Mouse (Mus musculus): ENCODE measurements around the gene Gipc2.
"Not testable (repeated sequence)": the region's sequence is repeated elsewhere in the genome, so short reads cannot be mapped to it uniquely, and the experiment has no call there.

Gipc2 gene

DNA sequence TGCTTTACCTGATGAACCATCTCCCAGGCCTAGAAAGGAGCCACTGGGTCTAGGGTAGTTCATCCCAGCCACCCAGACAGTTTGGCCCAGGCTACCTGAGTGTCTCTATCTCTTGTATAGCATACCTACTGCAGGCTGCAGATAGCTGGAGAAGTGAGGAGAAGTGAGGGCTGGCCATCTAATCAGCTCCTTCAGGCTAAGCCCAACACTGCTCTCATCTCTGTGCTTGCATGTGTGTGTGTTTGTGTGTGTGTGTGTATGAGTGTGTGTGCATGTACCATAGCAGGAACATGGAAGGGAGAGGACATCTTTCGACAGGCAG is 13.6 kb downstream of the Gipc2 start:
- no peak for DNase-seq

DNA sequence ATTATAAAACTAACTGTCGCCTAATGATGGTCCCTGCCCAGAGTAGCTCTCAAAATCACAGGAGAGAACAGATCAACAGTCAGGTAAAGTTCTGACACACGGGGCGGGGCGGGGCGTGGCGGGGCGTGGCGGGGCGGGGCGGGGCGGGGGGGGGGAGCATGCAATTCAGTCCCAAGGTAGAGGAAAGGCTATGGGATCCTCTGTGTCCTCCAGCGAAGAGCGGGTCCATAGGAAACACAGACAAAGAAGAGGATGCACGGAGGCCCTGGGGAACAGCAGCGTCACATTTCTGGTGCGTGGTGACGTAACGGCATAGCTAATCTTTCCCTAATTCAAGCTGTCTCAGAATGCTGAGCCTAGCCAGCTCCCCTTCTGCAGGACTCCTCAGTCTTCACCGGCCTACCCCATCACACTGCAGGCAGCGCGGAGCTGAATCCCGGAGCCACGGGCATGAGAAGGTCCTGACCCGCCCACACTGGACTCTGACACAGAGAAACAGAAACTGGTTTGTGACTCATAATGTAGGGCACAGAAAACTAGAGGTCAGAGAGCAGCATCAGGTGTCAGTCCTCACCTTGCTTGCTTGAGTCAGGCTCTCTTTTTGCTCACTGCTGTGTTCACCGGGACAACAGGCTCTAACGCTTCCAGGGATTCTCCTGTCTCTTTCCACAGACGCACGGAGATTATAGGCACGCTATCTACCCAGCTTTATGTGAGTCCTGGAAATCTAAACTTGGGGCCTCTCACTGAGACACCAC is 14.1 kb downstream of the Gipc2 start:
- DNase-seq: no peak

DNA sequence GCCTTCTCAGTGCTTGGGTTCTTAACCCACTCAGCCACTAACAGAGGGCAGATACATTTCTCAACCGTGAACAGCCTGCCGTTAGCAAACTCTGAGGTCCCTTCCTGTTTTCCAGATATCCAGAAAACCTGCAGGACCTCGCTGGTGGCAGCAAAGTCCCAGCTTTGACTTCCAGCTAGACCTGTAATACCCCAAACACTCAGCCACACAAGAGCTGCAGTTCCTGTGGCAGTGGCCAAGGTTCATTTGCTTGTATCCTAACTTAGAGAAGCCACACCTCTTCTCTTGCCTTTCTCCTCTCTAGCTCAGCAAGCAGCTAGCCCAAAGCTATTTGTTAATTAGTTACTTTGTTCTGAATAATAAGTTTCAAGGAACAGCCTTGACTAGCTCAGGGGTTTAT is 16.2 kb downstream of the Gipc2 start:
- DNase-seq: no peak

DNA sequence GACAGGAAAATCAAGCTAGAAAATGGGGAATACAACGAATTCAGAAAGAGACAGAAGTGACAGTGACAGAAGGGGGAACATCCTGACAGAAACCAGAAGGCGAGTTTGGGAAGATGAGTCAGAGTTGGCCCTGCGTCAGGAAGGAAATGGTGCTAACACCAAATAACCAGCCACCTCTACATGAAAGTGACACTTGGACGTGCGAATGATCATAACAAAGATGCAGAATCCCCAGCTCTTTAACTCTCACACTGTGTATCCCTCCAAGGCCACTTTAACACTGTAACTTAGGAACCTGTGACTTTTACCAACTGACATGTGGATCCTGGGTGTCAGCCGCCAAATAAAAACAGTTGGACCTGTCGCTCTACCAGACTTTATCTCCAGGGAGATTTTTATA is 16.6 kb downstream of the Gipc2 start:
- DNase-seq: no peak

DNA sequence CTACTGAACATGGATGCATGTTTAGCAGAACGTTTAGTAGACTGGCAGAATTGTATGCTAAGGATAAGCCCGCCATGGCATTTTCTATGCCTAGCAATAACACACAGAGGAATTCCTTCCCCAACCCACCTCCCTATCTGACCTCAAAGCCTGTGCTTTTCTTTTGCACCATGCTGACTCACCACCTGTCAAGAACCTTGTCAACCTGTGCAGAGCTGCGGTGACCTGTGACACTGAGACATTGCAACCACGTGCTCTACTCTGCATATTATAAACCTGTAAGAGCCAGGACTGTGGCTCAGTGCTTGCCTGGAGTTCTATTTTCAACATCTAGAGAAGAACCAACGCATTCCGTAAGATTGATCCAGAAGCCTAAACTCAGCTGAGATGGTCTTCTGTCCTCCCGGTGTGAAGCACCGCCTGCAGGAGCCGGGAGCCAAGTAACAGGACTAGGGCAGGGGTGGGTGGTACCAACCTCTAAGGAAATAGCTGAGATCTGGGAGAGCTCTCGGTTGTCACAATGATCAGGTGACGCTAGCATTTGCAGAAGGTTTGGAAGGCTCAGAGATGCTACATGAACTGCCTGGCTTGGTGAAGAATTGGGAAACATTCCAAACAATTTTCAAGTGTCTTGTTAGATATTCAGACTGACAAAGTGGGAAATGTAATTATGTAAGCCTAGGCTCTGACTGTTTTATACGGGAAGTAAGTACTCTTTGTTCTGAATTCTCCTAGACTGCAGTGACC is 18.8 kb downstream of the Gipc2 start:
- DNase-seq: peak; percentile 24

DNA sequence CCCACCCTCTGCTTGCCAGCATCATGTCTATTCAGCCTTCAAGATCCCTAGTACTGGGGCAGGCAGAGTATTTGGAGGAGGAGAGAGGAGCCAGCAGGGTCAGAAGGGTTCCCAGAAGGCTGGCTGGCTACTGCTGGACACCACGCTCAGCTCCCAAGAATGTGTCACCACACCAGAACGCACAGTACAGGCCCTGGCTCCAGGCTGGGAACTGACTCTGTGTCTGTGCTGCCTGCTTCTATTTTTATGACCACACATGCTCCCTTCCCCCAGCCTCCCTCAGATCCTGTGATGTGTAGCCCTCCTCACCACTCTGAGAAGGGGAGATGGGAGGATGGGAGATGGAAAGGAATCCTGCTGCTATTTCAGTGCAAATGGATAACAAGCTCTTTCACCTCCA is 20.8 kb downstream of the Gipc2 start:
- peak; percentile 27 for DNase-seq

DNA sequence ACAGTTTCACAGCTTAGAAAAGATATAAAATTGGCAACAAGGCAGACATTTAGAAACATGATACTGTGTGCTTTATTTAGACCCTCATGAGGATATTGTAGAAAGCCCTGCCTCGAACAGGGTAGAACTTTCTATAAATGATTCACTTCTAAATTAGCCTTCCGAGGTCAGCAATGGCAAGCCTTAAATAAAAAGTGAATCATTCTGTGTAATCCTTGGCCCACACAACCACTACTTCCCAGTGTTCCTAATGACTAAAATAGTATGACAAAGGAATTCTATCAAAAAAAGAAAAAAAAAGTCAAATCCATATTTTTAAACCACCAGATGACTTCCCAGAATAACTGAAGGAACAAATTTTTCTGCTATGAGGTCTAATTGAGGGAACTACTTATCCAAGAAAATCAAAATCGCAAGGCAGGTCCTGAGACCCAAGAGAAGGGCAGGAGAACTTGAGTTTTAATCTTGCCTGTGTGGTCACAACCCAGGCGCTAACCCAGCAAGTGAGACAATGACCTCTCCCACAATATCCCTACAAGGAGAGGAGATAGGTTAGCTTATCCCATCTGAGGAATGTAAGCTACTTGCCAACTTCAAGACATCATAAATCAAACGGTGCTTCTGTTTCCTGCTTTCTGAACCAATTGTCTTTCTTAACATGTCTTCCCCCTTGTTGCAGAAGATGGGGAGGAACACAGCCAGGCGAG is 22.9 kb downstream of the Gipc2 start:
- DNase-seq: no peak

DNA sequence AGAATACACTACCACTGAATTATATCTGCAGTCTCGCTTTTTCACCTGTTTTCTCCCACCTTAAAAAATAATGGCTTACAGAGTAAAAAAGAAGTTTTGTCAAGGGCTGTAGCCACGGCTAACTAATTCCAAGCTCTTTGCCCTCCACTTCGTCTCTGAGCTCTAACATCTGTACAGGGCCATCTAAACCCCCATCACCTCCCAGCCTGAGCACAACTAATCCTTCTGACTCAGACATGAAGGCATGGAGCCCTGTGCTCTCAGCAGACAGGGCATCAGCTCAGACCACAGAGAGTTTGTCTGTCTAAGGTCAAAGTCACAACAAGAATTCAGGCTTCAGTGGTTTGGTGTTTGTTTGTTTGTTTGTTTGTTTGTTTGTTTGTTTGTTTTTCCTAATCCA is 23.9 kb downstream of the Gipc2 start:
- no peak for DNase-seq

DNA sequence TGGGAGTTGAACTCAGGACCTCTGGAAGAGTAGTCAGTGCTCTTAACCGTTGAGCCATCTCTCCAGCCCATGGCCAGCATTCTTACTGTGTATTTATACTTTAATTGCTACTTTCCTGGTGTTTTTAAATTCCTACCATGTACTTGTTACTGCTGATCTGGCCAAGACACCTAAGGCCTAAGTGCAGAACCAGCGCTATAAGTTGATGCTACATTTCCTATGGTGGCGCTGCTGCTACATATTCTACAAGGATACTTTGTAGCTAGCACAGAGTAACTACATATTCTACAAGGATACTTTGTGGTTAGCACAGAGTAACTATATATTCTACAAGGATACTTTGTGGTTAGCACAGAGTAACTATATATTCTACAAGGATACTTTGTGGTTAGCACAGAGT is 26.7 kb downstream of the Gipc2 start:
- not testable (repeated sequence) for DNase-seq

DNA sequence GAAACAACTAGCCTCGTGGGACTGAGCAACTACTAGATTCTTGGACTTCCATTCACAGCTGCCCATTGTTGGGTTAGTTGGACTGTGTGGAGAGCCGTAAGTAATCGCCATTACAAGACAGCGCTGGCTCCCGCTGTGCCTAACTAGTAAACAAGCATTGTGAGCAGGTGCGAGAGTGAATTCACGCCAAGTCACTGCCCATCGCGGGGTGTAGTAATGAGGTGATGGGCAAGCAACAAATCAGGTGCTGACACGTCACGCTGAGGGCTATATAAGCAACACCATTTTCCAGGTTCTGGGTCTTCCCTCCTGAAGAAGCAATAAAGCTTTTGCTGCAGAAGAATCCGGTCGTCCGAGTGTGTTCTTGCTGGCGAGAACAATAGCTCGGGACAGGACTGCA is 29.9 kb downstream of the Gipc2 start:
- not testable (repeated sequence) for DNase-seq

DNA sequence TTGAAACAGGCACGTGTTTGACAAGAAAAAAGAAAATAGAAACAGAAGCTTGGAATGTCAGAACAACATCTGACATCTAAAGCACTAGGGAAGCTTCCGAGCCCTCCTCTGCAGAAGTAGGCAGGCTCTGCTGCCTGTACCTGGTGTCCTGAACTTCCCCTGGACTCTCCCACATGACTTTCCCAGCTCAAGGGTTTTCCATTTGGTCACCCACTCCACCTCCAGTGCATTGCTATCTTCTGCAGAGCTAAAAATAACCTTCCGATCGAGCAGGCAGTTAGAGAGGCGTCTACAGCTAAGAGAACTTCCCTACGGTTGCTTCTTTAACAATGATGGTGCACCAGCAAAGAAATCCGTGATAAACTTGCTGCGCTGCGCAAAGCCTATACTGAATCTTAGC is 32.4 kb downstream of the Gipc2 start:
- DNase-seq: no peak

DNA sequence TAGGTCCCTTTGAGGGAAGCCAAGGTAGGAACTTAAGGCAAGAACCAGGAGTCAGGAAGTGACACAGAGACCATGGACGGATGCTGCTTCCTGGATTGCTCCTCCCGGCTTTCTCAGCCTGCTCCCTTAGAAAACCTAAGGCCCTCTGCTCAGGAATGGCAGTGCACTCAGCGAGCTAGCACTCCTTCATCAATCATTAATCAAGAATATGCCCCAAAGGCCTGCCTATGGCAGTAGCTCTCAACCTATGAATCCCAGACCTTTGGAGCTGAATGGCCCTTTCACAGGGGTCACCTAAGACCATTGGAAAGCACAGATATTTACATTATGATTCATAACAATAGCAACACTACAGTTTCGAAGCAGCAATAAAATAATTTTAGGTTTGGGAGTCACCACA is 35.1 kb downstream of the Gipc2 start:
- DNase-seq: no peak

DNA sequence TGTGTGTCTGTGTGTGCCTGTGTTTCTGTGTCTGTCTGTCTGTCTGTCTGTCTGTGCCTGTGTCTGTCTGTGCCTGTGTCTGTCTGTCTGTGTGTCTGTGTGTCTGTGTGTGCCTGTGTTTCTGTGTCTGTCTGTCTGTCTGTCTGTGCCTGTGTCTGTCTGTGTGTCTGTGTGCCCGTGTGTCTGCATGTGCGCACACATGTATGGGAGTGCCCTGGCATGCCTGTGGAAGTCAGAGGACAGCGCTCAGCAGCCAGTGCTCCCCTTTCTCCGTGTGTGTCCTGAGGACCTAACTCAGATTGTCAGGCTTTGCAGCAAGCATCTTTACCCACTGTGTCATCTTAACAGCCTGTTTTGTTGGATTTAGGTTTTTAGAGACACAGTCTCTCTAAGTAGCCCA is 36.6 kb downstream of the Gipc2 start:
- not testable (repeated sequence) for DNase-seq

DNA sequence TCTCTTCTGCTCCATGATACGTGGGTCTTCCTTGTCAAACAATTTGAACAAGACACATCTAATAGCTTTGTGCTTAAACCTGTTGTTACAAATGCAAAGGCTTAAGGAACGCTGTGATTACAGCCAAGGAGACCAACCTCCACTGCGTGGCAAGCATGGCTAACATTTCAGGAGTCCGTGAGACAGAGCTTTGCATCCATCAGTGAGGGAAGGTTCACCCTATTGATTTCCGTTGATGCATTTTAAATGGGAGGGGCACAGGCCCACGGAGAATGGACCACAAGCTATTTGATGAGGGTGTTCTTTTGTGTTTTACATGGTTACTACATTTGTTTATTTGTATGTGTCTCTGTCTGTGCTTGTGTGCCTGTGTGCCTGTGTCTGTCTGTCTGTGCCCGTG is 37.4 kb downstream of the Gipc2 start:
- DNase-seq: no peak

DNA sequence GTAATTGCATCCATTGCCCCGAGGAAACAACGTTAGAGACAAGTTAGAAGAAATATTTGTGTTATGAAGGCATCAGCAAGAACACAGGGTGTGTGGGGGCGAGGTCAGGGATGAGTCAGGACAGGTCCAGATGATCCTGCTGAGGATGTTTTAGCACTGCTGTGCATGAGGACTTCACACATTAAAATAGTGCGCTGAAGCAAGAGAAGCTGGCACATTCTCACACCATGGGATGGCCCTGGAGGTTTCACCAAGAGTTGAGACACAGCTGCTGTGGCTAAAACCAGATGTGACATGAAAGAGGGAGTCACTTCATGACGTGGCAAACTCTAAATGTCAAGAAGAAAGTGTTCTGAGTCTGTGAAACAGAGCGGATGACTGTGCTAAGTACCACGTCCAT is 38.9 kb downstream of the Gipc2 start:
- DNase-seq: no peak

DNA sequence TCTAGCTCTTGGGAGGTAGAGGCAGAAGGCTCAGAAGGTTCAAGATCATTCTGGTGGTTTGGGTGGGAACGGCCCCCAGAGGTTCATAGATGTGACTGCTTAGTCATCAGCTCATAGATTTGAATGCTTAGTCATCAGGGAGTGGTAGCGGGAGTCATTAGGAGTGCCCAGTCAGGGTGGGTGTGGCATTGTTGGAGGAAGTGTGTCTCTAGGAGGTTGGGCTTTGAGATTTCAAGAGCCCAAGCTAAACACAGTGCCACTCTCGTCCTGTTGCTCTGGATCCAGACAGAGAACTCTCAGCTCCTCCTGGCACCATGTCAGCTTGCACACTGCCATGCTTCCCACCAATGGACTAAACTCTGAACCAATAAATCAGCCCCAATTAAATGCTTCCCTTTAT is 43.3 kb downstream of the Gipc2 start:
- no peak for DNase-seq

DNA sequence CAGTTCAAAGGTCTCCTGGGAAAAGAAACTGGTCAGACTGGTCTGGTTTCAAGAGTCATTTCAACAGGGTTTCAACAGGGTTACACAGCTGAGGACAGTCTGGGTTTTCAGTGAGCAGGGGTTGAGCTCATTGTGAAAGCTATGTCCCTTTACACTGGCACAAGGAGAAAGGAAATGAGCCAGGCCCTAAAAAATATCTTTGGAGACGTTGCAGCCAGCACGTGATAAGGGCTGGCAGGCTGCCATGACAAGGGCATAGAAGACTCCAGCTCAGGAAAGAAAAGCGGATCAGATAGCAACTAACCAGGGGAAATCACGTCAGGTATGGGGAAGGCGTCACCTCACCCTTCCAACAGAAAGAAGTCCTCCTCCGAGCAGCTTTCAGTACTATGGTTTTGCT is 43.9 kb downstream of the Gipc2 start:
- DNase-seq: no peak

DNA sequence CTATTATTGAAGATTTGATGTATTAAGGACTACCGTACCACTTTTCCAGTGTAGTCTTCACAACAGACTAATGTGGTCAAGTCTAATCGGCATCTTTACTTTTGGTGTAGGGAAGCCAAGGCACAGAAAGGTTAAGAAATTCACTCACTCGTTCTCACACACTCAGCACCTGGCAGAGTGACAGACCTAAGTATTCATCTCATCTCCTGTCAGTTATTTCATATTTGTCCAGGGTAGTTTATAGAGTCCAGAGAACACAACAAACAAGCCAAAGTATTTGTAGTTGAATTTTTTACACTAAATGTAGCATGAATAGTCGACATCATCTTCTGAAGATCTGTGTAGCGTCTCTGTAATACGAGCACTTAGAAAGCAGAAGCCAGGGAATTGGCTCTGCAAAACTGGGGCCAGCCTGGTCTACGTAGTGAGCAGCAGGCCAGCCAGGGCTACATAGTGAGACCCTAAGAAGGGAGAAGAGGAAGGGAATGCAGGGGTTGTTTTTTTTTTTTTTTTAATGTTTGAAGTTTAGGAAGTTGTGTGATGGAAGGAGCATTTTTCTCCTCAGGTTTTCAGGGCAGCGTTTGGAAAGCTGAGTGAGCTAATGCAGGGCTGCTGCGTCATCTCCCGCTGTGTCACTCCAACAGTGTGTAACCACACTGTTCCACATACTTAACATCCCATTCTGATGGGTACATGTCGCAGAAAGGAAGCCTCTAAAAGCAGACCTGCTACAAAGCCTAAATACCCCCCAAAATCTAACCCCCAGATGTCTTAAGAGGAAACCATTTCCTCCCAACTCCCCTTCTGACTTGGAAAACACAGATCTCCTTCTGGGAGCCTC is 44.6 kb downstream of the Gipc2 start:
- no peak for DNase-seq

DNA sequence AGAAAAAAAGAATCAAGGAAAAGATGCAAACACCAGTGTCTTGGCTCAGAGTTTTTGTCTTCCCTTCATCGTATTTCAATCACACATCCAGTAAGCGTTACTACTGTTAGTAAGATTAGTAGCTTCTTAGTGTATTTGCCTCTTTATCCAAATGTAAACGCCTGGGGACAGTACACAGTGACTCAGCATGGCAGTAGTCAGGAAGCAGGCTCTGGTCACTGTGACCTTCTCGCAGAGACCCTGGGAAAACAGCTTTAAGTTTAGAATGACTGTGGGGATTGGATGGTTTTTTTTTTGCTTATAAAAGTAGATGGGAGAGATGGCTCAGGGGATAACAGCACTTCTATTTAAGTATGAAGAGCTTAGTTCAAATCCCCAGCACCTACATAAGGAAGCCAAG is 46.0 kb downstream of the Gipc2 start:
- DNase-seq: no peak

DNA sequence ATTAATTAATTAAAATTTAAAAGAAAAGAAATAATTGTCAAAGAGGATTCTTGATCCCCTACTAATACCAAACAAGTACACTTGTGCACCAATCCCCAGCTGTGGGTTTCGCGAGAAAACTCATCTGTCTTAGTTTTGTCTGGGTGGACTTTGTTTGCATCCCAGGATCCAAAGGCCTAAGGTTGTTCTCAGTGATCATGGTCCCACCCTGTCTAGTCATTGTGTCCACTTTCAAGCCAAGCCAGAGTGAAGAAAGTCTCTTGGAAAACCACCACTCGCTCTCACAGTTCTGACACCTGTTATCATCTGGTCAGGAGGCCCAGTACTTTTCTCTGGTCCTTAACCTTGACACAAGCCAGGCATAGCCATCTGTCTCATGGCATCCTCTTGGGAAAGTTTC is 48.1 kb downstream of the Gipc2 start:
- DNase-seq: no peak

DNA sequence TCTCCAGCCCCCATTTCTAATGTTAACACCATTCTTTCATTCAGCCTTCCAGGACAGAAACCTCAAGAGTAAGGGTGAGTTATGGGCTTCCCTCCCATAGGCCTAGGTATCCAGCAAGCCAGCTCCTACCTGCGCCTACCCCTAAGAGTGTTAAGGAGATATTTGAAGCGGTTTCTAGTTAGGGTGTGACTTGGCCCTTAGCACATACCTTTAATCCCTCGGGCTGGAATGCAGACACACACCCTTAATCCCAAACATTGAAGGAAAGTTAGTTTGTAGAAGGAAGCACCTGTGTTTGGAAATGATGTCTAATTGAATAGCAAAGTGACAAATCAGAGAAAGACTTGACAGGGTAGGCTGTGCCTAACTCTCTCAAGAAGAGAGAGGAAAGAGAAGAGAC is 49.9 kb downstream of the Gipc2 start:
- no peak for DNase-seq

DNA sequence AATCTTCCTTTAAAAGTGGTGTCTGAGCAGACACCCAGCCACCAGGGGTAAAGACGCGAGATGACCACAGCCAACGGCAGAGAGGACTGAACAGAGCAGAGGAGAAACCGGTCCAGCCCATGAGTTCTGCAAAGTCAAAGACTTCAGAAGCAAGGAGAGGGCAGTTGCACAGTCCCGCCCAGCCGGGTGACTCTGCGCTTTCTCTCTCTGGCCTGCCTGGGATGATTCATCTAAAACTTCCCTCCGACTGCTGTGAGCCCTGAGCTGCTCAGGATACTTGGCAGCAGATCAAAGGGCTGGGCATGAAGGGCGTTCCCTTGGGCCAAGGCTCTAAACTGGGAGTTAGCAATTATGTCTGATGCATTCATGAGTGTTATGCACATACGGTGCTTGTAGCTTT is 51.2 kb downstream of the Gipc2 start:
- DNase-seq: no peak

DNA sequence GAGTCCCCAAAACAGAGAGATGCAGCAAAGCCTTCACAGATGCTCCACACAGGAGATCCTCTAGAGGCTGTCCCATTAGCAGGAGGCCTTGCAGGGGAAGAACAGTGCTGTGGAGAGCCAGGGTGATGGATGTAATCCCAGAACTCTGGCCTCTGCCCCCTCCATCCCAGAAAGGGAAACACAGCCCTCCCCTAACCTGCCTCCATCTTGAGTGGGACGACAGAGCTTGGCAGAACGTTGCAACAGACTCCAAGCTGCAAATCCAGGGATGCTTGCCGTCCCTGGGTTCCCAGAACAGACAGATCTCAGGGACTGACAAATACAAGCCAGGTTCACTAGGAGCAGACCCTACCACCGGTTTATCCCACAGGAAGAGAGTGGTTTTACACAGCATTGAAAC is 51.8 kb downstream of the Gipc2 start:
- no peak for DNase-seq

Data from cerebellum, adult 11 months (tissue).